In genomic region chr9:107723794-107724531, GRCm38 (mm10) we compare ENCODE assay signal across 8 mouse cellular contexts. TPM values are rescaled to one million over a fixed set of nuclear protein-coding genes. Genes with fewer than 3 reads are reported as not detected.
DNase-seq lines count a peak whose midpoint lies in the region; ATAC-seq and TF ChIP-seq lines count a peak whose summit lies in the region.

No protein-coding gene starts in this region.

- H3K9me3 ChIP-seq in forebrain, embryonic 15.5 days, result no peaks in the 10 kb centered on the region
- H3K9me3 ChIP-seq in liver, embryonic 14.5 days (ENCODE audit: control insufficient read depth, low read length), result no peaks in the 10 kb centered on the region
- no peaks in the 10 kb centered on the region for H3K9me3 ChIP-seq in neural tube, embryonic 11.5 days (ENCODE audit: control insufficient read depth, low read length)

- peak; percentile 53 for ATAC-seq in forebrain, embryonic 15.5 days (replicated peaks)
- ATAC-seq in inflammation-experienced regulatory T-cells, adult 6 months, result peak; percentile 35
- peak; percentile 38 for ATAC-seq in liver, embryonic 14.5 days (ENCODE audit: insufficient read depth)
- no peak for ATAC-seq in neural tube, embryonic 11.5 days (ENCODE audit: insufficient read depth, low FRiP score, low TSS enrichment)

- no peaks in the 10 kb centered on the region for H3K27me3 ChIP-seq in forebrain, embryonic 15.5 days
- no peaks in the 10 kb centered on the region; the same call in 1 of the 2 replicates for H3K27me3 ChIP-seq in liver, embryonic 14.5 days (ENCODE audit: control insufficient read depth, insufficient read depth, low read length)
- no peaks in the 10 kb centered on the region for H3K27me3 ChIP-seq in neural tube, embryonic 11.5 days (ENCODE audit: control insufficient read depth, insufficient read depth, low read length)

- no peak for TF ChIP-seq CTCF in liver, embryonic 14.5 days (IDR thresholded peaks at IDR 0.05; ENCODE audit: low read depth)

- peak; percentile 79 to 81 for DNase-seq in cerebellum, postnatal 10 days
- DNase-seq in cerebellum, postnatal 36 days, result no peak
- no peak for DNase-seq in liver, embryonic 14.5 days (ENCODE audit: low read depth in 3 of 3, low spot score in 3 of 3)
- peak; percentile 55 for DNase-seq in neural tube, embryonic 11.5 days (ENCODE audit: low spot score)
- no peak for DNase-seq in frontal cortex, postnatal 36 days (ENCODE audit: low spot score in 2 of 2)
- DNase-seq in gastrocnemius, postnatal 25 days, result no peak

- peaks cover 30% of the 10 kb centered on the region for H3K4me1 ChIP-seq in forebrain, embryonic 15.5 days
- H3K4me1 ChIP-seq in liver, embryonic 14.5 days (replicated peaks; ENCODE audit: control insufficient read depth in 2 of 2, insufficient read depth in 2 of 2, low read length in 1 of 2), result peaks cover 0 to 17% of the 10 kb centered on the region in 2 experiments; a peak in 2 of 4 replicates
- peaks cover 21% of the 10 kb centered on the region for H3K4me1 ChIP-seq in neural tube, embryonic 11.5 days (ENCODE audit: control insufficient read depth, insufficient read depth, low read length)

- no peaks in the 10 kb centered on the region for H3K36me3 ChIP-seq in forebrain, embryonic 15.5 days
- H3K36me3 ChIP-seq in liver, embryonic 14.5 days (replicated peaks; ENCODE audit: control insufficient read depth, insufficient read depth, low read depth), result no peaks in the 10 kb centered on the region
- no peaks in the 10 kb centered on the region for H3K36me3 ChIP-seq in neural tube, embryonic 11.5 days (ENCODE audit: control insufficient read depth, insufficient read depth, low read length)

- H3K4me3 ChIP-seq in forebrain, embryonic 15.5 days, result no peak overlapping the region
- no peak overlapping the region for H3K4me3 ChIP-seq in liver, embryonic 14.5 days (ENCODE audit: insufficient read depth in 1 of 2, low read depth in 2 of 2, low read length in 2 of 2)
- no peak overlapping the region for H3K4me3 ChIP-seq in neural tube, embryonic 11.5 days (ENCODE audit: low read depth, low read length)

- H3K9ac ChIP-seq in forebrain, embryonic 15.5 days (replicated peaks), result no peak overlapping the region
- H3K9ac ChIP-seq in liver, embryonic 14.5 days (replicated peaks), result no peak overlapping the region
- peak overlapping the region; percentile 12; the same call in 1 of the 2 replicates for H3K9ac ChIP-seq in neural tube, embryonic 11.5 days (ENCODE audit: low read length)

- WGBS in forebrain, embryonic 15.5 days, result 1% methylated on average over 11 of the region's 11 CpGs
- 4% methylated on average over 11 of the region's 11 CpGs for WGBS in liver, embryonic 14.5 days (ENCODE audit: insufficient replicate concordance)
- 3% methylated on average over 11 of the region's 11 CpGs for whole genome bisulfite sequencing in neural tube, embryonic 11.5 days

- no peak overlapping the region for H3K27ac ChIP-seq in forebrain, embryonic 15.5 days (replicated peaks)
- H3K27ac ChIP-seq in liver, embryonic 14.5 days, result no peak overlapping the region
- peak overlapping the region; percentile 37 for H3K27ac ChIP-seq in neural tube, embryonic 11.5 days (ENCODE audit: low read depth, low read length)

- TF ChIP-seq EP300 in liver, embryonic 14.5 days (IDR thresholded peaks at IDR 0.05; ENCODE audit: low read depth), result no peak

- H3K4me2 ChIP-seq in forebrain, embryonic 15.5 days (replicated peaks), result 0 out of 2 replicates have a peak overlapping the region, but pooled peaks have one; percentile 13
- peak overlapping the region; percentile 6; the same call in 1 of the 2 replicates for H3K4me2 ChIP-seq in liver, embryonic 14.5 days (ENCODE audit: low read depth)
- no peak overlapping the region for H3K4me2 ChIP-seq in neural tube, embryonic 11.5 days (ENCODE audit: low read depth)

RNA-seq across cellular contexts. Expression of gene Sema3f, which starts 13.7 kb away (rescaled TPM):
- 13.7 and 14.6 TPM in 2 replicates for polyA plus RNA-seq in forebrain, embryonic 15.5 days (2015; fragmentation: Nextera tagmentation; extraction: Ambion mirVana)
- not detected for polyA plus RNA-seq in inflammation-experienced regulatory T-cells, adult 6 months (2017; shearing (Covaris generic))
- polyA plus RNA-seq in liver, embryonic 14.5 days (2012; rRNA removed), result 3.1 and 3.5 TPM in 2 replicates
- polyA plus RNA-seq in liver, embryonic 14.5 days (2014; fragmentation: Nextera tagmentation; extraction: Ambion mirVana), result 0.69 and 1.1 TPM in 2 replicates
- polyA plus RNA-seq in neural tube, embryonic 11.5 days (2014; fragmentation: Nextera tagmentation; extraction: Ambion mirVana), result 15.3 and 17.0 TPM in 2 replicates
- total RNA-seq in gastrocnemius, postnatal 25 days (2021), result 1 to 10 TPM; 5.9 to 9.7 TPM

RNA-seq across cellular contexts. Expression of gene Gnat1, which starts 44.5 kb away (rescaled TPM):
- 1.7 and 1.8 TPM in 2 replicates for polyA plus RNA-seq in forebrain, embryonic 15.5 days (2015; fragmentation: Nextera tagmentation; extraction: Ambion mirVana)
- 1 to 10 TPM in 1 of 3 experiments, under 1 TPM in 1, not detected in 1; 0.58 to 1.1 TPM for polyA plus RNA-seq in inflammation-experienced regulatory T-cells, adult 6 months (2017; shearing (Covaris generic))
- polyA plus RNA-seq in liver, embryonic 14.5 days (2012; rRNA removed), result not detected in 2 replicates
- 0.62 and 0.76 TPM in 2 replicates for polyA plus RNA-seq in liver, embryonic 14.5 days (2014; fragmentation: Nextera tagmentation; extraction: Ambion mirVana)
- polyA plus RNA-seq in neural tube, embryonic 11.5 days (2014; fragmentation: Nextera tagmentation; extraction: Ambion mirVana), result 1.9 and 2.4 TPM in 2 replicates
- total RNA-seq in gastrocnemius, postnatal 25 days (2021), result not detected

RNA-seq across cellular contexts. Expression of gene Rbm5, which starts 46.8 kb away (rescaled TPM):
- 283 and 284 TPM in 2 replicates for polyA plus RNA-seq in forebrain, embryonic 15.5 days (2015; fragmentation: Nextera tagmentation; extraction: Ambion mirVana)
- polyA plus RNA-seq in inflammation-experienced regulatory T-cells, adult 6 months (2017; shearing (Covaris generic)), result 100 to 1,000 TPM; 305 to 399 (median 332) TPM
- polyA plus RNA-seq in liver, embryonic 14.5 days (2012; rRNA removed), result 23.7 and 35.2 TPM in 2 replicates
- polyA plus RNA-seq in liver, embryonic 14.5 days (2014; fragmentation: Nextera tagmentation; extraction: Ambion mirVana), result 40.8 and 45.1 TPM in 2 replicates
- polyA plus RNA-seq in neural tube, embryonic 11.5 days (2014; fragmentation: Nextera tagmentation; extraction: Ambion mirVana), result 196 and 197 TPM in 2 replicates
- total RNA-seq in gastrocnemius, postnatal 25 days (2021), result 10 to 100 TPM; 35.3 to 36.6 TPM

RNA-seq across cellular contexts. Expression of gene Slc38a3, which starts 54.6 kb away (rescaled TPM):
- 24.2 and 24.4 TPM in 2 replicates for polyA plus RNA-seq in forebrain, embryonic 15.5 days (2015; fragmentation: Nextera tagmentation; extraction: Ambion mirVana)
- not detected for polyA plus RNA-seq in inflammation-experienced regulatory T-cells, adult 6 months (2017; shearing (Covaris generic))
- 23.5 and 25.0 TPM in 2 replicates for polyA plus RNA-seq in liver, embryonic 14.5 days (2012; rRNA removed)
- 15.7 and 19.7 TPM in 2 replicates for polyA plus RNA-seq in liver, embryonic 14.5 days (2014; fragmentation: Nextera tagmentation; extraction: Ambion mirVana)
- 6.8 and 7.2 TPM in 2 replicates for polyA plus RNA-seq in neural tube, embryonic 11.5 days (2014; fragmentation: Nextera tagmentation; extraction: Ambion mirVana)
- 10 to 100 TPM; 72.1 to 77.5 TPM for total RNA-seq in gastrocnemius, postnatal 25 days (2021)

Comparison
In these comparisons a context has a peak if more than half of its experiments do, and no peak if none do; other contexts are left out.
1. DNase-seq: peak in cerebellum, postnatal 10 days (2 of 2) and neural tube, embryonic 11.5 days (single experiment); none in cerebellum, postnatal 36 days (0 of 2), liver, embryonic 14.5 days (0 of 3), frontal cortex, postnatal 36 days (0 of 2) and gastrocnemius, postnatal 25 days (single experiment).